Mouse (Mus musculus) layer of hippocampus, adult 9-10 months (tissue): Measurements from ENCODE around the gene Shisa2.
"Not testable (repeated sequence)": the region's sequence is repeated elsewhere in the genome, so short reads cannot be mapped to it uniquely, and the experiment has no call there.

ENCODE experiments used
- DNase-seq: peaks from one replicate; pipeline ENCODE4 v3.0.0; 2022; ENCODE audit warnings: low spot score

Shisa2 gene

DNA sequence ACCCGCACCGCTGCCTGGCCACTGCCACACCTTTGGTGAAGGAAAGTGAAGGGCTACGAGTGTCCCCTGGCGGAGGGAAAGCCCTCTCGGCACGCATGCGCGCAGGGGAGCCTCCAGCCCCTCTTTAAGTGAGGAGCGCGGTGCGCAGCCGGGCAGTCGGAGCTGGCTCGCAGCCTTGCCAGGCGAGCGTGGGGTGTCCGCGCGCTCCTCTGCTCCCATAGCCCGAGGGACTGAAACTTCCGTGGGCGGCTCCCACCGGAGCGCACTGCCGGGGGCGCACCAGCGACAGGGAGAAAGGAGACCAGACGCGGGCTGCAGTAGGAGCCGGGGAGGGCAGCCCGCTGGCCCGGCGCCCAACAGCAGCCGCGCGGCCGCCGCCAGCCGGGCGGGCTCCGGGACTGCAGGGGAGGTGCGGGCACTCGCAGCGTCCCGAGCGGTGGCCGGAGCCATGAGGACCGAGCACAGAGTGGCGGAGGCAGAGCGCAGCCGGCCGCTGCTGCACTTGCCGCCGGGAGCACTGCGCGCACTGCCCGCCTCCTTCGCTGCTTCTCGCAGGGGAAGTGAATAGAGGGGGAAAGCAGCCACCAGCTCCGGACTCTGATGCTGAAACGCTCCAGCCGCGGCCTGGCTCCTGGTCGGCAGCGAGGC, at the start of gene Shisa2:
TSS of gene Shisa2 (plus strand) at position 151 of the 648 bp plus-strand sequence.
- DNase-seq, result no peak

DNA sequence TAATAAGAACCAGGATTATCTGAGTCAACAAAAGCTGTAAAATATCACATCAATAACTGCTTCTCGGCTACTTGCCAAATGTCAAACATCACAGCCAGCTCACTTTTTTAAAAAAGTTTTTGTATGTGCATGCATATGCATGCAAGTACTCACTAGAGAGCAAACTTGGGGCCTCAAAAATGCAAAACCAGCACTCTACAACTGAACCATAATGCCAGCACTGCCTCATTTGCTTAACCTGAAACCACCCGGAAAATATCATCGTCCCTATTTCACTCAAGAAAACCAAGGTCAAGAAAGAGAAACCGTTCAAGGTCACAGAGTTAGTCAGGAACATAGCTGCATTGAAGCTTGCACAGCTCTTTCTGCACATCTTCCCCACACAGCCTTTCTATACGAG, 48.7 kb upstream of the Shisa2 start:
- DNase-seq, result no peak

DNA sequence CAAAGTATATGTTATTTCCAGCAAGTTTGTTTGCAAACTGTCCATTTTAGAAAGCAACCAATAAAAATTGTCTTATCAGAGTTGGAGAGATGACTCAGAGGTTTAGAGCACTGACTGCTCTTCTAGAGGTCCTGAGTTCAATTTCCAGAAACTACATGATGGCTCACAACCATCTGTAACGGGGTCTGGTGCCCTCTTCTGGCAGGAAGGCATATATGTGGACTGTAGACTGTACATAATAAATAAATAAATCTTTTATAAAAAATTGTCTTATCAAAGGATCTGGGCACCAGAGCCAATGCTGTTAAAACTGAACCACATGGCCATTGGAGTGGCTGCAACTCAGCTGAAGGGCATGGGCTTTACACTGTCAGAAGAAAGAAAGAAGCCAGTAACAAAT, 34.5 kb upstream of the Shisa2 start:
- no peak for DNase-seq

DNA sequence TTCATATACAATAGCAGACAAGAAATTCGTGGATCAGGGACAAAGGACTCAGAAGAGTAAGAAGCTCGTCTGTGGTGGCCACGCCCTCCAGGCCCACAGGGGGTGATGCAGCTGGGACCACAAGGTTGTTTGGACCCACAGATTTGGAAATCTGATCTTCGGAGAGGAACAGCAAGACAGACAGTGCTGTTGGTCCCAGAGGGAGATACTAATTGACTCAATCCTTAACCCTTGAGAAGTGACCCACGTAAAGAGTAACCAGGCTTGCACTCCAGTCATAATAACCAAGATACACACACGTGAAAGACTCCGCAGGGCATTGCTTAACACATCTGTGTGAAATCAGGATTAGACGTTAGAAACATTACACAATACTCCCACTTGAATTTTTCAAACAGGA, 33.2 kb upstream of the Shisa2 start:
- DNase-seq, result no peak

DNA sequence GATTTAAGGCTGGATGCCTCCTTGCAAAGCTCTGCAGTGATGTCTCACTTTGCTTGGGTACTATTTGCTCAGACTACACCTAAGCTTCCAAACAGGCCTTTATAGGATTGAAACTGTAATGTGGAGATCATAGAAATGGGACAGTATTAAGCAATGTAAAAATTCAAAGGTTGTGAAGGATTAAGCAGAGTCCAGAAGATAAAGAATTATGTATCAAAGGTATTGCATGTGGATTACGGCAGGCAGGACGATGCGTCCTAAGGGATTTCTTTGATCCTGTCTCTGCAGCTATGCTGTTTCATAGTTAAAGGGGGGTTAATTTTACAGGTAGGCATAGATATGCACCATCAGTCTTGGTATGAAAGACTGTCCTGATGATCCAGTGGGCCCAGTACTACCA, 32.5 kb upstream of the Shisa2 start:
- DNase-seq, result no peak

DNA sequence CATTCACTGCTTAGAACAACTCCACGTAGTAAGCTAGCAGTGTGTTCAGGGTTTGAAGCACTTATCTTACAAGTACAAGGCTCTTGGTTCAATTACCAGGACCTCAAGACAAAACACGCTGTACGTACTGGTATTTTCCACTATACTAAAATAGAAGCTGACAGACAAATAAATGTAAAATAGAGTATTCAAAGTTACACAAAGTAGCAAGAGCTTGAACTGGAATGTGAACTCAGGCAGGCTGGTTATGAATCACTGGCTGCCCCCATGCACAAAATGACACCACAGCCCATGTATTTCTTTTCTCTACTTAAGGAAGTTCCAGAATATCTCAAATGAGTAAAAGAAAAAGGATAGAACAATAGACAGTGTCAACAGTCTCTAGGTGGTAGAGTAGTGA, 30.1 kb upstream of the Shisa2 start:
- DNase-seq, result no peak

DNA sequence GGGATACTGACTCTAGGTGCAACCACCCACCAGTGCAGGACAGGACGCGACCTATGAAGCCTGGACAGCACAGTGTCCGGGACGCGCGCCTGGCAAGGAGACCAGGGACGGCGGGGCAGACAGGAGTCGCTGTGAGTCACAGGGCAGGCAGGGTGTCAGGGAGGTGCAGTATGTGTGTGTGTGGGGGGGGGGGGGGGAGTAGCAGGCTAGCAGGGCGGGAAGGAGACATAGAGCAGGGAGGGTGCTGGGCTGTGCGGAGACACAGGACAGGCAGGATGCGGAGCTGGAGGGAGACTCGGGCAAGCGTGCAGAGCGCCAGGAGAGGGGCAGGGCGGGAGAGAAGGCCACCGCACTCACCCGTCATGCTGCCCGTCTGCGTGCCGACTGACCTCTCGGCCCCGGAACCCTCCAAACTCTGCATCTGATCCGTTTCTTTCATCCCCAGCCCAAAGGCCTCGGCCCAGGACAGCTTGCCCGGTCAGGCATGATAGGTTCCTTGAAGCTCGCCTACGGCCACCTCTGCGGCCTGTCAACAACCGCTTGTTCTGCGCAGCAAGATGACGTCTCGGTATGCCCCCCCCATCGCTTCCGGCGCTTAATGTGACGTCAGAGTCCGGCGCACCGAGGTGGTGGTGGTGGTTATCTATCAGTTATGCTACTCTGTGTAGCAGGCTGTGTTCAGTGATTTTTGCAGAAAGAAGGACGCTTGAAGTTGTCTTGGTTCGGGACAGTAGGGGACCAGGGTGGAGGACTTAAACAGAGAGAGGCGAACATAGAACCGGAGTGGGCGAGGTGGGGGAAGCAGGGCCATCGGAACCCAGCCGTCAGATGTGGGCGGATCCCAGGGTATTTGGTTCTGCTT, 27.5 kb upstream of the Shisa2 start, which contains the start of gene Cdadc1:
TSS of gene Cdadc1 (minus strand) at position 562 of the 862 bp plus-strand sequence.
- peak; percentile 98 for DNase-seq

DNA sequence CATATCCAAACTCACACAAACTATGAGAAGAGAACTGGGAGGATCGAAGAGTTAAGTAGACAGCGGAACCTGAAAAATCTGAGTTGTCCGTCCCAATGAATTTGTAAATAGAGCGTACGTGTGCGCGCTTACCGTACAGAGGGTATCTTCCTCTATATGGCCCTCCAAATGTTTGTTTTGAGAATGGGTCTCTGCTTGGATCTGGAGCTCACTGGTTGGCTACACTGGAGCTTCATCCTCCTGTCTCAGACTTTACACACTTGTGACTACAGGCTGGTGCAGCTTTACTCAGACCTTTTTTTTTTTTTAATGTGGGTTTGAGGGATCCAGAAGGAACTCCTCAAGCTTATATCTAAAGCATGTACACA, 26.9 kb upstream of the Shisa2 start:
- DNase-seq, result no peak

DNA sequence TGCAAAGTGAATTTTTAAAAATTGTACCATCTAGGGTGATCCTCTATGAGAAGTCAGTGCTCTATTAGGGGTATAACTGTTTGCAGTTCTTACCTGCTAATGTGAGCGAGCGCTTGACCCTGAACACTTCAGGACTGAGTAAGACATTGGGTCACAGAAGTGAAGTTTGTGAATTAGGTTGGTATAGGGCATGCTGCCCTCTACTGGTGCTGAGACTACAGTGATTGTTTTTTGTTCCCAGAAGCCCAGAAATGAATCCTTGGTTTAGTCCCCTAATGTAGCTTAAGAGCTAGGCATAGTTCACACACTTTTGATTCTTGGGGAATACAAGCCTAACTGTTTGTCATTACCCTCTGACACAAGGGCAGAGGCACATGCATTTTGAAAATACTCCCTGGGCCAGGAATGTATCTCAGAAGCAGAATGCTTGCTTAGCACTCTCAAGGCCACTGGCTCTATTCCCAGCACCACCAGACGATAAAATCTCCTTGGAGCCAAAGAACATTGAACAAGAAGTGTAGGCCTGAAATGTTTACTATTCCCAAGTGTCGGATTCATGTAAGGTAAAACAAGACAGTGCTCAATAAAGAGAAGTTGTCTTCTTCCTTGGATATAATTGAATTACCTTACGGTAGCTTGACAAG, 21.0 kb upstream of the Shisa2 start:
- DNase-seq, result no peak

DNA sequence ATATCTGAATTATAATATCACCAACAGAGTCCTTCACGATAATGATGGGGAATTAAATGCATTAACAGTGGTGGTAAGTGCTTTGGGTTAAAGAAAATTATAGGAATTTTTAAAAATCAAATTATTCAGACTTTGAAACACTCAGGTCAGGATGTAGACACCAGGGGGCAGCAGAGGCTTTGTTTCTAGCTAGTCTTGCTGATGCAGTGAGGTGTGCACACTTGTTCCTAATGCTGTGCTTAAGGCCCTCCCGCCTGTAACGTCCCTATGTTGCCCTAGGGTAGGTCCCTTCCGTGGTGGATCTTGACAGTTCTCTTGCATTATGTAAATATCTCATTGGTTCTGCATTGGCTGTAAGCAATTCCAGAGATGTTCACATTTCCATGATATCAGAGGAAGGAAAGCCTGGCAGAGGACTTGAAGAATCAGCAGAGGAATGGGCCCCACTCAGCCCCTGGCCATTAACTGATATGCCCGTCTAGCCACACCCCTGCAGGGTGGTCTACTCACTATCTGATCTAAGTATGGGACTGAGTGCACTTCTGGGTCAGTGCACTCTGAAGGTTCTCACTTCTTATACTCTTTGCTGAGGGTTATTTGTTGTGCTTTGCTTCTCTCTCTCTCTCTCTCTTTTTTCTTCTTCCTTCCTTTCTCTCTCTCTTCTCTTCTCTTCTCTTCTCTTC, 19.3 kb upstream of the Shisa2 start:
- peak; percentile 47 for DNase-seq

DNA sequence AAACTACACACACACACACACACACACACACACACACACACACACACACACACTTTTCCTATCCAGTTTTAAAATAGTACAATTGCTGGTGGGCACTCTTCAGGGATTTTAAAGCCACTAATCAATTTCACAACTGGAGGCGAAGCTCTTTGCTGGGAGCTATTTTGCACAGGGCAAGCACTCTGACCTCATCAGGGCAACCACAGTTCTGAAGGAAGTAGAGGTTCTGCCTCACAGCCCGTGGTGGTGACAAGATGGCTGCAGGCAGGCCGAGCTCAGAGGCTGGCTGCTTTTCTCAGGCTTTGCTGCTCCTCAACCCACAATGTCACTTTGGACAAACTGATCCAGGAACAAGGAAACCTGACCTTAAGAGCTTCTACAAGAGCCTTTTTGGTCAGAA, 18.1 kb upstream of the Shisa2 start:
- DNase-seq, result no peak

DNA sequence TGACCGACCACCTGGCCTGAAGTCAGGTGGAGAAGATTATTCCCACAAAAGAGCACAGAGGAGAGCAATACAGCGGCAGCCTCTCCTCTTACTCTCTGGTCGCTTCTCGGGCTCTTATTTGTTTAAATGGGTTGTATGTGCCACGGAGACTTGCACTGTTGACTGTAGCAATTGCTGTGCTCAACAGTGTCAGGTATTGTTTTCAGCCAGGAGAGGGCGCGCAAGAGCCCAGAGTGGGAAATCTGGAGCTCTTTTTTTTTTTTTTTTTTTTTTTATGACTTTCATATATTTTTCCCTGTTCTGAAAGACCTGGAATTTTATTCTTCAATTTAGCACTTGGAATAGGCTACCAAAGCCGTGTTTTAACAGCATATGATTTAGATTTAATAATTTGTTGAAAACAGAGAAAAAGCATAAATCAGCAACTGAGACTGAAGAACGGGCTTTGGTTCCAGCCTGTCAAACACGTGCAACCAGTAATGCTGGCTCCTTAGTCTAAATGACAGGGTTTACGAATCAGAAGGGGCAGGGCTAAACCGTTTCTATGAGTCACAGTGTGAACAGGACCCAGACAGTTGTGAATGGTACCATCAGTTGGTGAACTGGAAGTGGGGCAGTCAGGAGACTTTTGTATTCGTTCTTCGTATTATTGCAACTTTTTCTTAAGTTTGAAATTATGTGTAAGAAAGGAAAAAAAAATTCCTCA, 12.0 kb upstream of the Shisa2 start:
- DNase-seq, result no peak

DNA sequence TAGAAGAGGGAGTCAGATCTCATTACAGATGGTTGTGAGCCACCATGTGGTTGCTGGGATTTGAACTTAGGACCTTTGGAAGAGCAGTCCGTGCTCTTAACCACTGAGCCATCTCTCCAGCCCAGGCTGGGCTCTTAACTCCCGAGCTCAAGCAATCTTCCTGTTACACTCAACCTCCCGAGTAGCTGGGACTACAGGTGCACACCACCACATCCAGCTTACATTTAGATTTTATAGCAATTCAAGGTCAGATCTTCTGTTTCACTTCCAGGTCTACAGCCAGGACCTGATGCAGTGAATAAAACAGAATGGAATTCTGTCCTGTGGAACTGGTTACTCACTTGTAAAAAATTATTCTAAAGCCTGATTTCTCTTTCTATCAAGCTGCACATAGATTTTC, 11.0 kb upstream of the Shisa2 start:
- DNase-seq, result not testable (repeated sequence)

DNA sequence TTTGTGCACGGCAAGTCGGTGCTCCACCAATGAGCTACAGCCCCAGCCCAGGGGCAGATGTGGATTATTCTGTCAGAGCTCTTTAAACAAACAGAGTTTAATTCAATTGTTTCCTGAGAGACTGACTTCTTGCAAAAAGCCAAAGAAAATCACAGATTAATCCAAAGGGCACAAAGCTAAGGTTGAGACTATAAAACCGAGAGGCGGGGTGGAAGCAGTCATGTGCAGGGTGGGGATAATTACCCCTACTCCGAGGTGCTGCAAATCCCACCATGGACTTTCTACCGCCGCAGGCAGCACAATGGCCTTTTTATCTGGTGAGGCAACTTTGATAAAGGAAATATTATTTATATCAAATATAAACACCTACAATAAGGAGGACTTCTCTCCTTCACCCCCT, 8.3 kb upstream of the Shisa2 start:
- DNase-seq, result no peak

DNA sequence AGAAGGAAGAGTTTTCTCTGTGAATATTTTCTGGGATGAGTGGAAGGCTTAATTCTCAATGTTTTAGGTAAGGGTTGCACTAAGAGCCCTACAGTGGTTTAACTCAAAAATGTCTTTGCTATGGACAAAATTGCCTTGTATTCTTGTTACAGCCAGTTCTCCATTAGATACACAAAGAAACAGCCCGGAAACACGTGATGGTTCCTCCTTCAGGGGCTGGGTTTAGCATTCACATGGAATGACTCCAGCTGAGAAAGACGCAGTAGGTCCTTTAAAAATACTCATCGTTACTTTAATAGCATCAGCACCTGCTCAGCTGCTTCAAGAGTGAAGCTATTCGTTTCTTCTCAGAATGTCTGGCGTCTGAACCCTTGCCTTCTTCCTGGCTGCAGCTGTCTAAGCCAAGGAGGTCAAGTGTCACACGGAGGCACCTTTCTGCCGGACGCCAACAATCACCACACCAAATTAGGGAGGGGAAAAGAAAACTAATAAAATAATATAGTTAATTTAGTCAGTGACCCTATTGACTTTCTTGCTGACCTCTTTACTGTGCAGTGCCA, 702 bp upstream of the Shisa2 start:
- no peak for DNase-seq

DNA sequence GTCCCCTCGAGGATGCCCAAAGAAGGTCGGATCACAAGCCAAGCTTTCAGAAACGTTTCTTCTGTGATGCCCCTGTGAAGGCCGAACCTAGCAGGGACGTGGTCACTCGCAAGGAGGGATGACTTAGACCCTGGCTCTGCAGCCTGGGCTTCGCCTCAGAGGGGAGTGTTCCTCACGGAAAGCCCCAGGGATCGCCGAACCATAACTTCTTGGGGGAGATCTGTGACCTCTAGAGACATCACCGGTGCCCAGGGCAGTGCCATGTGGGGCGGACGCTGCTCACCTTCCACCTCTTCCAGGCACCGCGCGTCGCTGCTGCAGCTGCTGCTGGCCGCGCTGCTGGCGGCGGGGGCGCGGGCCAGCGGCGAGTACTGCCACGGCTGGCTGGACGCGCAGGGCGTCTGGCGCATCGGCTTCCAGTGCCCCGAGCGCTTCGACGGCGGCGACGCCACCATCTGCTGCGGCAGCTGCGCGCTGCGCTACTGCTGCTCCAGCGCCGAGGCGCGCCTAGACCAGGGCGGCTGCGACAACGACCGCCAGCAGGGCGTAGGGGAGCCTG, 777 bp downstream of the Shisa2 start:
- DNase-seq, result no peak

DNA sequence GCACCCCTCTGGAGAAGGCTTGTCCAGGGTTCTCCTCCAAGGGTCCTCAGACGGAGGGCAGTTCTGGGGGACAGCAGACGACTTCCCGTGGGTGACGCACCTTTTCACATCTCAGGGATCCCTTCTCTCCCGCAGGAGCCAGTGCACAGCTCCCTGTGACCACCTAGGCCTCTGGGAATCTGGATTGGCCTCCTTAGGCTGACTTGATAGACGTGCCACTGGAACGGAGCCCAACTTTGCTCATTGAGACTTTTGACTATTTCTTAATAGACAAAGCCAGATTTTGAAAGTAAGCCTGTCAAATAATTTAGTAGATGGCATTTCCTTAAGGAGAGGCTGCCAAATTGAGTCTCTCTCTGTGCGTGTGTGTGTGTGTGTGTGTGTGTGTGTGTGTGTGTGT, 1.6 kb downstream of the Shisa2 start:
- DNase-seq, result no peak

DNA sequence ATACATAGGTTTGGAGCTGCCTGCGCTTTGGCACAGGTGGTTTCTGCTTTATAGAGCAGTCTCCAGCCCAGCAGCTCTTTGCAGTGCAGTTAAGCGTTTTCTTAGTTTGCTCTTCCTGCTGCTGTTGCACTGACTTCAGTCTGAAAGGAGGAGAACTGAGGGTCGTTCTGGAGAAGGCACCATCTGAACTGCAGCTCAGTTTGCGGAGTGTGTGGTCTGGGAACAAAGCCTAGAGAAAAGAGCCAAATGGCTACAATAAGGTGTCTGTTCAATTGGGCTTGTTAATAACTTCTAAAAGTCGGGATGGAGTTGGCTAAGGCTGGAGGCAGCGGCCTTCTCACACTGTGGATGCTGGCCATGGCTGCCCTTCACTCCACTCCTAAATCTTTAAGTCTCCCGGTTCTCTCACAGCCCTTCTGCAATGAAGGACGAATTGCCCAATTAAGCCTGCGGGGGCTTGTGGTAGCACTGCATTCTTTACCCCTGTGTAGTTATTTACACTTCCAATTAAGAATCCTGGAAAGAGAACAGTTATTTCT, 2.1 kb downstream of the Shisa2 start:
- DNase-seq, result no peak

DNA sequence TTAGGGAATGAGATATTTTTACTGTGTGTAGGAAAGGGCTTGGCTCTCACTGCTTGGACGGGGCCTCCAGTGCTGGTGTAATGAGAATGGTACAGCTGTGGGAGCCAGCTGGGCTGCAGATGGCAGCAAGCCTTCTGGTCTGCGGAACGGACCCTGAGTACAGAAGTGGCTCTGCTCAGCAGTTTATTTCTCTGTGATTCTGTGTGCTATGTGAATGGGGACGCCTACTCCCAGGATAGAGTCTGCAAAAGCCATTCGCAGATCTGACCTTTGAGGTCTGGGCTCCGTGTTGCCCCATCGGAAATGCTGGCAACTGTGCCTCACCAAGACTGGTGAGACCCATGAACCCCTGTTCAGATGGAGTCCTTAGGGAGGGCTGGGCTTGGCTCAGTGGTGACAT, 2.7 kb downstream of the Shisa2 start:
- DNase-seq, result no peak

DNA sequence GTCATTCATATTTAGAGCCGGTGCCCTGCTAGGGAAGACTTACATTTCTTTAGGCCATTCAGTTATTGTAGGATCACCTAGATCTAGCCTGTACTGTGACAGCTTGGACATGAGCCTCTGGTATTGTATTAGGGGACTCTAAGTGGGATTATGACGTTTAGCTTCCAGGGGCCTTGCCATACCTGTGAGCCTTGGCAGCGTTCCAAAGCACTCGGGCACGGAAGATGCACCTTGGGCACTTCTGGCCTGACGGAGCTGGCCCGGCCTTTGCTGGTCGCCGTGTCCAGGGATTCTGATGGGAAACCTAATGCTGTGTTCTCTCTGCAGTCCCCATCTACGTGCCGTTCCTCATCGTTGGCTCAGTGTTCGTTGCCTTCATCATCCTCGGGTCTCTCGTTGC, 4.2 kb downstream of the Shisa2 start:
- no peak for DNase-seq

DNA sequence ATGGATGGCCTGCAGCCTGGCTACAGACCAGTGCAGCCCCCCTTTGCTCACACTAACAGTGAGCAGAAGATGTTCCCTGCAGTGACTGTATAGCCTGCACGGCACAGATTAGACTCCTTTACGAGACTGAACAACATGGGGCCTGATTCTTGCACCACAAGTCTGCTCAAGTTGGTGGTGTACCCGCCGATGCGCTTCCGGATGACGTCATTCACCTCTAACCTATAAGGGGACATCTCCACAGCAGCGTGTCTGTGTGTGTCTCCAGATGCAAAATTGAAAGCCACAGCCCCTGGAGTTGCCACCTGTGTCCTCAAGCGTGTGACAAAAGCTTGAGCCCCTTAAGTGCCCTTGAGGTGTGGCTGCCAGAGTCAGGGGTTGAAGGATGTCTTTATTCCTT, 5.0 kb downstream of the Shisa2 start:
- DNase-seq, result no peak
